Mouse (Mus musculus): ENCODE data around the gene H2-K1. TPM values are rescaled to one million over a fixed set of nuclear protein-coding genes. Genes with fewer than 3 reads are reported as not detected.
"Not testable (repeated sequence)": the region's sequence is repeated elsewhere in the genome, so short reads cannot be mapped to it uniquely, and the experiment has no call there.

H2-K1 gene
- polyA plus RNA-seq, 1 experiment from 2014 or later, result 32.7 TPM

DNA sequence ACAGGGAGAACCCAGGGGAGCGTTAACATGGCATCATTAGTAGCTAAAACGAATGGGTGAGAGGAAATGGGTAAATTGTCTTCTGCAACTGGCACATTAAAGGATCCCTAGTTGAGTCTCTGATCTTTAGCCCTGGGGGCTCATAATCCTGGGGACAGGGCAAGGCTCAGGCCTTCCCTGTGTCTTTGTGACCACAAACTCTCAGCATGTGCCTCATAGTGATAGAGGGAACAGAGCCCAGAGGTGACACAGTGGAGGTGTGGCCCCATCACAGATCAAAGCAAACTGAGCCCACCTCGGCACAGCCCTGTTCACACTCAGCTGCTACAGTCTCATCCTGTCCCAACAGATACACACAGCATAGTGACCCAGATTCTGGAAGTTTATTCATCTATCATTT lies 4.5 kb downstream of the H2-K1 start:
- Histone ChIP-seq H3K9ac (replicated peaks; ENCODE audit: low read length) (no peak overlapping the region), H3K9me3 (ENCODE audit: low read length) (no peaks in the 10 kb centered on the region), H3K36me3 (ENCODE audit: insufficient read depth, low read length) (no peaks in the 10 kb centered on the region), H3K4me3 (ENCODE audit: low read length) (no peak overlapping the region), H3K27me3 (ENCODE audit: insufficient read depth, low read length) (peaks cover 21% of the 10 kb centered on the region), H3K4me2 (replicated peaks; ENCODE audit: low read depth, low read length) (no peak overlapping the region), H3K4me1 (ENCODE audit: insufficient read depth, low read length) (0 out of 2 replicates have a peak, but pooled peaks cover 4% of the 10 kb centered on the region), H3K27ac (ENCODE audit: low read length) (no peak overlapping the region)
- WGBS, result 27% methylated on average over 3 of the region's 3 CpGs
- ATAC-seq (ENCODE audit: low FRiP score, low TSS enrichment), result no peak

DNA sequence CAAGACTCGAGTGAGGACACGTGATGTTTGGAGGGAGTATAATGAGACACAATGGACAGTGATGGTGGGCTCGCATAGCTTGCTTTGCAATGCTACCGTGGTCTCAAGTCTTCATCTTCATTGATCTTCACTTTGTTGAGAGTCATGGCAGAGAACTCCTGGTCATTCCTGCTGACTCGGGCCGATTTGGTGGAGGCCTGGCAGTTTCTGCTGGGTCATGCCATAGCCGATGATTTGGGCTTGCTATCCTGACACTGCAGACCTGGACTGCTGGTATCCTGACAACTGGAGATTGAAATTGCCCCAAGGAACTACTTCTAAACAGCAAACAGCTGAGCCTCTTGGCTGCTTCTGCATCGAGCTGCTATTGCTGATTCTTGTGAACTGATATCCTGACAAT lies 5.2 kb downstream of the H2-K1 start:
- Histone ChIP-seq H3K9ac (replicated peaks; ENCODE audit: low read length) (no peak overlapping the region), H3K9me3 (ENCODE audit: low read length) (no peaks in the 10 kb centered on the region), H3K36me3 (ENCODE audit: insufficient read depth, low read length) (no peaks in the 10 kb centered on the region), H3K27ac (ENCODE audit: low read length) (no peak overlapping the region), H3K27me3 (ENCODE audit: insufficient read depth, low read length) (peaks cover 15% of the 10 kb centered on the region), H3K4me1 (ENCODE audit: insufficient read depth, low read length) (0 out of 2 replicates have a peak, but pooled peaks cover 3% of the 10 kb centered on the region), H3K4me3 (ENCODE audit: low read length) (no peak overlapping the region), H3K4me2 (replicated peaks; ENCODE audit: low read depth, low read length) (no peak overlapping the region)
- ATAC-seq (ENCODE audit: low FRiP score, low TSS enrichment), result no peak
- 89% methylated on average over 8 of the region's 8 CpGs for WGBS

- no peak for ATAC-seq (ENCODE audit: low FRiP score, low TSS enrichment)
- 29% methylated on average over 10 of the region's 10 CpGs for WGBS
- no peak overlapping the region for H3K4me3 ChIP-seq (ENCODE audit: low read length)
Measured at GRCm38 (mm10) chr17:33991788-33992664, 8.1 kb downstream of the H2-K1 start.

GRCm38 (mm10) chr17:33982136-33982535 lies 18.0 kb downstream of the H2-K1 start:
- not testable (repeated sequence) for ATAC-seq (ENCODE audit: low FRiP score, low TSS enrichment); H3K9ac ChIP-seq (replicated peaks; ENCODE audit: low read length); H3K27ac ChIP-seq (ENCODE audit: low read length); H3K4me3 ChIP-seq (ENCODE audit: low read length); H3K9me3 ChIP-seq (ENCODE audit: low read length); H3K36me3 ChIP-seq (ENCODE audit: insufficient read depth, low read length)
- Histone ChIP-seq H3K4me2 (replicated peaks; ENCODE audit: low read depth, low read length) (peak overlapping the region; percentile 56), H3K4me1 (ENCODE audit: insufficient read depth, low read length) (peaks cover 14% of the 10 kb centered on the region), H3K27me3 (ENCODE audit: insufficient read depth, low read length) (peaks cover 23% of the 10 kb centered on the region)
- 12% methylated on average over 8 of the region's 8 CpGs for WGBS

More at GRCm38 (mm10) chr17:33991788-33992664, 8.1 kb downstream of the H2-K1 start:
- no peaks in the 10 kb centered on the region for H3K36me3 ChIP-seq (ENCODE audit: insufficient read depth, low read length)
- H3K27ac ChIP-seq (ENCODE audit: low read length), result no peak overlapping the region
- no peak overlapping the region for H3K4me2 ChIP-seq (replicated peaks; ENCODE audit: low read depth, low read length)
- no peak overlapping the region for H3K9ac ChIP-seq (replicated peaks; ENCODE audit: low read length)
- H3K9me3 ChIP-seq (ENCODE audit: low read length), result no peaks in the 10 kb centered on the region
- 0 out of 2 replicates have a peak, but pooled peaks cover 10% of the 10 kb centered on the region for H3K27me3 ChIP-seq (ENCODE audit: insufficient read depth, low read length)
- no peaks in the 10 kb centered on the region for H3K4me1 ChIP-seq (ENCODE audit: insufficient read depth, low read length)

DNA sequence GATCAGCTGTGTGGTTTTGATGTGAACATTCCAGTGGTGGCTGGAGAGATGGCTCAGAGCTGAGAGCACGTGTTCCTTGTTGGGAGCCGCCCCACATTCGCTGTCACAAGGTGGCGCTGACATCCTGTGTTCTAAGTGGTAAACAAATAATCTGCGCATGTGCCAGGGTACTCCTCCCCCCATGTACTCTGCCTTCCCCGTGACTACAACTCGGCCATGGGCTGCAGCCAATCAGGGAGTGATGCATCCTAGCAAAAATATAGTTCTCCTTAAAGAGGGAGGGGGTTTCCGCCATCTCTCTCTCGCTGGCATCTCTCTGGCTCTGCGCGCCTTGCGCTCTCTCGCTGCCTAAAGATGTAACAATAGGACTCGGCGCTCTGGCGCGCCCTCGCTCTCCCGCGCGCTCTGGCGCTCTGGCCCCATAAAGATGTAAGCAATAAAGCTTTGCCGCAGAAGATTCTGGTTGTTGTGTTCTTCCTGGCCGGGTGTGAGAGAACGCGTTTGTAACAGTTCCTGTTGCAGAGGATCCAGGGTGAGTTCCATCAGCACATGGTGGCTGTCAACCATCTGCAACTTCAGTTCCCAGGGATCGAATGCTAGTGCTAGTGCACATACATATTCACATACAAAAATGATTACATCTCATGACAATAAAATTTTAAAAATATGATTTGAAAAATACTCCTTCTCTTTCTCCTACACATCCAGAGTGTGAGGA lies 18.8 kb downstream of the H2-K1 start:
- not testable (repeated sequence) for H3K36me3 ChIP-seq (ENCODE audit: insufficient read depth, low read length); H3K9me3 ChIP-seq (ENCODE audit: low read length)
- Histone ChIP-seq H3K4me2 (replicated peaks; ENCODE audit: low read depth, low read length) (peak overlapping the region; percentile 56), H3K9ac (replicated peaks; ENCODE audit: low read length) (peak overlapping the region; percentile 53), H3K4me1 (ENCODE audit: insufficient read depth, low read length) (peaks cover 14% of the 10 kb centered on the region), H3K4me3 (ENCODE audit: low read length) (peak overlapping the region; percentile 49), H3K27ac (ENCODE audit: low read length) (peak overlapping the region; percentile 77), H3K27me3 (ENCODE audit: insufficient read depth, low read length) (peaks cover 28% of the 10 kb centered on the region)
- under 1% methylated on average over 27 of the region's 27 CpGs for WGBS
- ATAC-seq (ENCODE audit: low FRiP score, low TSS enrichment), result peak; percentile 90

DNA sequence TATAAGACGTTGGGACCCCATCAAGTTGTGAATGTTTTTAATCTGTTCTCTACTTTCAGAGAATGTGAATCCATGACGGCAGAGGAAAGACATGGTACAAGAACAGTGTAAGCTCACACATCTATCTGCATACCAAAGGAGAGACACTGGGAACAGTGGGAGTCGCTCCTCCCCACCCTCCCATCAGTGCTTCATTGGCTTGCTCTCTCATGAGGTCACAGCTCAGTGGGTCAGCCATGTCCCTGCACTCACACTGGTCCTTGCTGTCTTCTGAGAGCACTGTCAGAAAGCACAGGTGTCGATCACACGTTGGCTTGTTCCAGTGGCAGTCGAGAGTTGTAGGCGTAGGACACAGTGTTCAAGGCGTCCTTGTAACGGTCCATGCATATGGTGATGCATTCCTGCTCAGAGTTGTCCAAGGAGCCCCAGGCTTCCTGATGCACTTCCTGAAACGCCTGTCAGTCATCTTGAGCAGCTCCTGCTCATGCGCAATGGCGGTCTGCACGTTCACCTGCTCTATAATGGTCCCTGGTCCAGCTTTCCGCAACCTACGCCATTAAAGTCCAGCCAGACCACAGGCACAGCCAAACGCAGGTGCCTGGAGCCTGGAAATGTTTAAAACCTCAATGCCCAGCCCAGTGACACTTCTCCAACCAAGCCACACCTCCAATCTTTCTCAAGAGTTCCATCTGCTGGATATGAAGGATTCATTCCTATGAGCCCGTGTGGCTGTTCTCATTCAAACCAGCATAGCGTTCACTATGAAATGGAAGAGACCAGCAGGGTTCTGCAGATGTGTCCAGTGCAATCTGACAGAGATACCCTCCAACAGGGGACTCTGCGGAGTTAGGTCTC lies 19.7 kb downstream of the H2-K1 start:
- H3K27ac ChIP-seq (ENCODE audit: low read length), result no peak overlapping the region
- no peak overlapping the region for H3K9ac ChIP-seq (replicated peaks; ENCODE audit: low read length)
- H3K9me3 ChIP-seq (ENCODE audit: low read length), result no peaks in the 10 kb centered on the region
- no peaks in the 10 kb centered on the region for H3K36me3 ChIP-seq (ENCODE audit: insufficient read depth, low read length)
- WGBS, result 70% methylated on average over 19 of the region's 19 CpGs
- H3K27me3 ChIP-seq (ENCODE audit: insufficient read depth, low read length), result peaks cover 28% of the 10 kb centered on the region
- no peak overlapping the region for H3K4me2 ChIP-seq (replicated peaks; ENCODE audit: low read depth, low read length)
- peaks cover 14% of the 10 kb centered on the region for H3K4me1 ChIP-seq (ENCODE audit: insufficient read depth, low read length)
- H3K4me3 ChIP-seq (ENCODE audit: low read length), result no peak overlapping the region
- ATAC-seq (ENCODE audit: low FRiP score, low TSS enrichment), result no peak

DNA sequence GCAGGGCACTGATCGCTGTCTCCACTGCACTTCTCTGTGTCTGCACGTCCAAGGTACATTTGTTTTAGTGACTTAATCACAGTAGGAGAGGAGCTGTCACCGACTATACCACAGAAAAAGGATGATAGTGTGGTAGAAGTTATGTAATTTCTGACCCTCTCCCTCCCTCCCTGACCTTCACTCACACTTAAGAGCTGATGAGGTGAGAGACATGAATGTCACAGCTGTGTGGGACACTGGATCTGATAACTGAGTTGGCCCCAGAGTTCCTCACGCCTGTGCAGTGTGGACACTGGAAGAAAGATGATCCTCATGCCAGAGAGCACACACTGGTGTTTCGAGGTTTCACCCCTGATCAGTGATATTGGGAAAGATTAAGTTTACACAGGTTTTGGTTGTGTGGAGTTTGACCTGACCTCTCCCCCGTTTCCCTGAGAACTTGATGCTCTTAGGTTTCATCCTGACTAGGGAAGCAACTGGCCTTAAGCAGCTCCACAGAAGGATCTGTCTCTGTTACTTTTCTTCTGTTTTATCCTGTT lies 20.6 kb downstream of the H2-K1 start:
- H3K36me3 ChIP-seq (ENCODE audit: insufficient read depth, low read length), result no peaks in the 10 kb centered on the region
- H3K9me3 ChIP-seq (ENCODE audit: low read length), result no peaks in the 10 kb centered on the region
- no peak overlapping the region for H3K4me3 ChIP-seq (ENCODE audit: low read length)
- no peak for ATAC-seq (ENCODE audit: low FRiP score, low TSS enrichment)
- peaks cover 28% of the 10 kb centered on the region for H3K27me3 ChIP-seq (ENCODE audit: insufficient read depth, low read length)
- no peak overlapping the region for H3K4me2 ChIP-seq (replicated peaks; ENCODE audit: low read depth, low read length)
- no peak overlapping the region for H3K27ac ChIP-seq (ENCODE audit: low read length)
- 51% methylated on average over 6 of the region's 6 CpGs for WGBS
- H3K4me1 ChIP-seq (ENCODE audit: insufficient read depth, low read length), result peaks cover 14% of the 10 kb centered on the region
- H3K9ac ChIP-seq (replicated peaks; ENCODE audit: low read length), result no peak overlapping the region

DNA sequence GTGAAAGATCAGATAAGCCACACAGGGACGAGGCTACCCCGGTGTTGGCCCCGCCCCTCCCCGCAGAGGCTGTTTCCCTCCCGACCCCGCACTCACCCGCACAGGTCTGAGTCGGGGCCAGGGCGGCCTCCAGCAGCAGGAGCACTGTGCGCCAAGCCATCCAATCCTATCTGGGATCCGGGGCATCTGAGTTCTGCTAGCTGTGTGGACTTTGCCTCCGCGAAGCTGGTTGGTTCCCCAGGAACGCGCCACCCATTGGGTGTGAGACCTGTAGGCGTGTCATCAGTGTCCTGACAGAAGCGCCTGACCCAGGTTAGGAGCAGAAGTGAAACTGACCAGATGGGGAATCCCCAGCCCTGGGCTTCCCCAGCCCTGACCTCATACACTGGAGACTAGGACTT lies 21.5 kb downstream of the H2-K1 start:
- under 1% methylated on average over 17 of the region's 17 CpGs for WGBS
- Histone ChIP-seq H3K4me1 (ENCODE audit: insufficient read depth, low read length) (peaks cover 14% of the 10 kb centered on the region), H3K36me3 (ENCODE audit: insufficient read depth, low read length) (no peaks in the 10 kb centered on the region), H3K9me3 (ENCODE audit: low read length) (no peaks in the 10 kb centered on the region), H3K4me3 (ENCODE audit: low read length) (peak overlapping the region; percentile 43), H3K27ac (ENCODE audit: low read length) (no peak overlapping the region), H3K27me3 (ENCODE audit: insufficient read depth, low read length) (peaks cover 28% of the 10 kb centered on the region), H3K4me2 (replicated peaks; ENCODE audit: low read depth, low read length) (peak overlapping the region; percentile 66), H3K9ac (replicated peaks; ENCODE audit: low read length) (peak overlapping the region; percentile 43)
- peak; percentile 82 for ATAC-seq (ENCODE audit: low FRiP score, low TSS enrichment)

GRCm38 (mm10) chr17:33977861-33978557 lies 22.1 kb downstream of the H2-K1 start:
- Histone ChIP-seq H3K4me2 (replicated peaks; ENCODE audit: low read depth, low read length) (peak overlapping the region; percentile 66), H3K36me3 (ENCODE audit: insufficient read depth, low read length) (no peaks in the 10 kb centered on the region), H3K4me1 (ENCODE audit: insufficient read depth, low read length) (peaks cover 14% of the 10 kb centered on the region), H3K9me3 (ENCODE audit: low read length) (no peaks in the 10 kb centered on the region), H3K4me3 (ENCODE audit: low read length) (peak overlapping the region; percentile 43), H3K27ac (ENCODE audit: low read length) (no peak overlapping the region), H3K27me3 (ENCODE audit: insufficient read depth, low read length) (peaks cover 31% of the 10 kb centered on the region), H3K9ac (replicated peaks; ENCODE audit: low read length) (peak overlapping the region; percentile 43)
- no peak for ATAC-seq (ENCODE audit: low FRiP score, low TSS enrichment)
- under 1% methylated on average over 57 of the region's 57 CpGs for WGBS
